Mouse (Mus musculus) skeletal muscle tissue, adult 2 months (tissue): ENCODE data around the gene Slc35e2.
"Not testable (repeated sequence)": the region's sequence is repeated elsewhere in the genome, so short reads cannot be mapped to it uniquely, and the experiment has no call there.

ENCODE experiments used
- DNase-seq: peaks from one replicate; pipeline ENCODE4 v3.0.0-alpha.2; 2012; ENCODE audit warnings: low read depth, low spot score

The Slc35e2 gene

GRCm38 (mm10) chr4:155601091-155601996, at the start of gene Slc35e2:
Slc35e2 (plus strand) TSS chr4:155601416.
- peak; percentile 89 for DNase-seq

DNA sequence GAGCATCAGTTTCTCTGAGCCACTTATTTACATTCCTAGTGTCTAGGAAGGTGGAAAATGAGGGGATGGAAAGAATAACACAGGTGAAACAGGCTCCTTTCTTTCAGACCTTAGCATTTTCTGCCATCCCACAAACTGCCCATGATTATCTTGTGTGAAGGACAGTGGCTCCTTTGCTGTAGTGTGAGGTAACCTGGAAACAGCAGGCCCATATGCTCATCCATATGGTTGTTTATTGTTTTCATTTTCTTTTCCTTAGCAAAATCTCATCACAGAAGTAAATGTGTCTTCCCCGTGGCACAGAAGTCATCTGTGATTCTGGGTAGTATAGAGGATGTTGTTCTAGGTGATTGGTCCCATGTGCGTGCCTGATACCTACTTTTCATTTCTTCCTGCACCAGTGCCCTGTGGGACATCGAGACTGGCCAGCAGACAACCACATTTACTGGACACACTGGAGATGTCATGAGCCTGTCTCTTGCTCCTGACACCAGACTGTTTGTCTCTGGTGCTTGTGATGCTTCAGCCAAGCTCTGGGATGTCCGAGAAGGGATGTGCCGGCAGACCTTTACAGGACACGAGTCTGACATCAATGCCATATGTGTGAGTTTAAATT, 48.2 kb upstream of the Slc35e2 start:
- no peak for DNase-seq

DNA sequence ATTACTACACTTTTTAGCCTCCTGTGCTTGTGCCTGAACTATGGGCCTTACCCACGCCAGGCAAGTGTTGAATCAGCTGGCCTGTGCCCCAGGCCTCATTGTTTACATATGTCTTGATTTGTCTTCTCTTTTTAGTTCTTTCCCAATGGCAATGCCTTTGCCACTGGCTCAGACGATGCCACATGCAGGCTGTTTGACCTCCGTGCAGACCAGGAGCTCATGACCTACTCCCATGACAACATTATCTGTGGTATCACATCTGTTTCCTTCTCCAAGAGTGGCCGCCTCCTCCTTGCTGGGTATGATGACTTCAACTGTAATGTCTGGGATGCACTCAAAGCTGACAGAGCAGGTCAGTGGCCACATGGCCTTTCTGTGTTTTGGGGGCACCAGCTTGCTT, 46.3 kb upstream of the Slc35e2 start:
- no peak for DNase-seq

- no peak for DNase-seq
Measured at GRCm38 (mm10) chr4:155555464-155555863, 45.8 kb upstream of the Slc35e2 start.

- no peak for DNase-seq
Measured at GRCm38 (mm10) chr4:155559454-155559853, 41.8 kb upstream of the Slc35e2 start.

GRCm38 (mm10) chr4:155560932-155561331, 40.3 kb upstream of the Slc35e2 start:
- DNase-seq, result no peak

DNA sequence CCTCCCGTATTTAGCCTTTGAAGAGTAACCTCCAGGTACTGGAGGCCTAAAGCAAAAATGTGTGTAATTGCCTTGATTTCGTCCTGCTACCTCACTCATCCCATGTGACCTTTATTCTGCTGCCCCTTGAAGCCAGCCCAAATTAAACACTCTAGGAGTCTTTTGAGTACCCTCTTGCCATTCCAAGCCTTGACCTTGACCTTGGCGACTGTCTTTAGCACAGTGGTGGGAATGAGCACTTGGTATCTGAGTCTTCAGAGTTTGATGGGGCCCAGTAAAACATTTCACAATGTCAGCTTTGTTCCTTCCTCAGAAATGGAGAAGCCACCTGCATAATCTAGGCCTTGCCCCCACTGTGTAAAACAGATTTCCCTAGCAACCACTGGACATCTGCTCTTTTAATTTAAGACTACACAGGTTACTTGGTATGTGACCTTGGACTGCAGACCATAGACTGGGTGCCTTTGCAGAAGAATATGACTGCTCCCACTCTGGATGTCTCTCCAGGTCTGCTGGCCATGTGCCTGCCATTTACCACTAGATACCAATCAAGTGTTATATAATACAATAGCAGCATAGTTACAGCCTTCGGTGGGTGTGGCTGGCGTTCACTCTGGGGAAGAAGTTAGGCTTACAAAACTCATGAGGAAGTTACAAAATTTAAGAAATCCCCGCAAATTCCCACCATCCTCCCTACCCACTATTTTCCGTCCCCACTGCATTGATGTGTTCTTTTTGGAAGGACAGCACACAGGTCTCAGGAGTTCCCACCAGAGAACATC, 39.4 kb upstream of the Slc35e2 start, which contains the start of gene Nadk:
TSS of gene Nadk (plus strand) at position 718 of the 782 bp plus-strand sequence.
- DNase-seq, result peak; percentile 54

GRCm38 (mm10) chr4:155562725-155563399, 38.4 kb upstream of the Slc35e2 start:
- DNase-seq, result peak; percentile 71

- peak; percentile 99 for DNase-seq
Measured at GRCm38 (mm10) chr4:155563400-155564231, 37.6 kb upstream of the Slc35e2 start.

DNA sequence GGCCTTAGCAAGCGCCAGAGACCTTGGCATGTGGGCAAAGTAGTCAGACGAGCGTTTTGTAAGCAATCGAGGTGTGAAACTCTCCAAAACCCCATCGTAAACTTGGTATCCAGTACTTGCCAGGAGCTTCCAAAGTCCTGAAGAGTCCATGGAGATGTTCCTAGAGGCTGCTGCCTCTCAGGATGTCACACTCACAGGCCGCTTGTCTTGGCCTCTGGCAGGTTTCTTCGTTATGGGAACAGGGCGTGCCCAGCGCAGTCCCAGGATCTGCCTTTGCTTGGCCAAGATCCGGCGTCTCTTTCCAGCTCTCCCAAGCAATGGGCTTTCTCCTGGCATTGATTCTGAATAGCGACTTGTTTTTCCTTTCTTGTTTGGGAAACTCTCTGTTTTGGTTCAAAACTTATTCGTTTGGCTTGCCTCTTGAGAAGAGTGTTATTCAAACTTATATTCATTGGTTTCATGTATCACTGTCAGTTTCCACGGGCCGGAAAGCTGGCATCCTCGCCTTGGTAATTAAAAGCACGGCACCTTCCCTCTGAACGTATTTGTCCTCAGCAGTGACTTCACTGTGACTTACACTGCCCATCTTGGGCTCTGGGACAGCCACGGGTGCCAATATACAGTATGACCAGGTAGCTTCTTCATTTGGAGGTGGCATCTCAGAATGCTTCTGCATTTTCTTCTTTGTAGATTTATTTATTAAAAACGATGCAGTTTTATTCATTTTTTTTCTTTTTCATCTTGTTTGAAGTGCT, 36.7 kb upstream of the Slc35e2 start:
- DNase-seq, result peak; percentile 79

- no peak for DNase-seq
Measured at GRCm38 (mm10) chr4:155566555-155566954, 34.7 kb upstream of the Slc35e2 start.

- DNase-seq, result no peak
Measured at GRCm38 (mm10) chr4:155568170-155568569, 33.0 kb upstream of the Slc35e2 start.

- no peak for DNase-seq
Measured at GRCm38 (mm10) chr4:155568632-155569370, 32.4 kb upstream of the Slc35e2 start.

- no peak for DNase-seq
Measured at GRCm38 (mm10) chr4:155569818-155570217, 31.4 kb upstream of the Slc35e2 start.

GRCm38 (mm10) chr4:155570315-155570714, 30.9 kb upstream of the Slc35e2 start:
- DNase-seq, result not testable (repeated sequence)

GRCm38 (mm10) chr4:155571442-155571841, 29.8 kb upstream of the Slc35e2 start:
- no peak for DNase-seq

DNA sequence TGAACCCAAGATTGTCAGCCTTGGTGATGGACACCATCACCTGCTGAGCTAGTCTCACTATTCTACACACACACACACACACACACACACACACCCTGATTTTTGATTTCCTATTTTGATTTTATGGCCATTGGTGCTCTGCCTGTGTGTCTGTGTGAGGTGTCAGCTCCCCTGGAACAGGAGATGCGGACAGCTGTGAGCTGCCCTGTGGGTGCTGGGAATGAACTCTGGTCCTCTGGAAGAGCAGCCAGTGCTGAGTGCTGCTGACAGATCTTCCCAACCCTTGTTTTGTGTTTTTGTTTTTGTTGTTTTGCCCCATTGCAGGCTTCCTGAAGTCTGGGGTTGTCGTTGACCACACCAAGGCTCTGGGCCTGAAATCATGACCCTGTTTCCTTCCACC, 28.1 kb upstream of the Slc35e2 start:
- DNase-seq, result no peak

DNA sequence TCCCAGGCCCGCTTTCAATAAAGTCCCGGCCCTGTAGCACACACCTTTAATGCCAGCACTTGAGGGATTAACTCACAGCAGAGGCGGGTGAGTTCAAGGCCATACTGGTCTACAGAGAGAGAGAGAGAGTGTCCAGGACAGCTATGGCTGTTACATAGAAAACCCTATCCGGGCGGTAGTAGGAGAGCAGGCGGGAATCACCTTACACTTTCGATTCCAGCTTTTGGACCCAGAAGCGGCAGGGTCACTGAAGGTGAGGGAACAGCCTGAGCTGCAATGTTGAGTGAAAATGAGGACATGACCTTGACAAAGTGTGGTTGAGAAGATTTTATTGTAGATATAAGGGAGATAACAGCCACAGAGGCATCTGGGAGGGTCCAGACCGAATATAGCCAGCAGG, 27.3 kb upstream of the Slc35e2 start:
- DNase-seq, result no peak

GRCm38 (mm10) chr4:155574931-155575330, 26.3 kb upstream of the Slc35e2 start:
- DNase-seq, result peak; percentile 79
